Comparison of ENCODE assay signal across 8 mouse cellular contexts in genomic region chr12:99627898-99628231, GRCm38 (mm10).
DNase-seq lines count a peak whose midpoint lies in the region; ATAC-seq and TF ChIP-seq lines count a peak whose summit lies in the region.

No protein-coding gene starts in this region.

- H3K9me3 ChIP-seq in embryonic facial prominence, embryonic 15.5 days (replicated peaks): no peaks in the 10 kb centered on the region
- H3K9me3 ChIP-seq in heart, embryonic 16.5 days (replicated peaks; ENCODE audit: control insufficient read depth, low read length): no peaks in the 10 kb centered on the region
- H3K9me3 ChIP-seq in liver, embryonic 14.5 days (ENCODE audit: control insufficient read depth, low read length): no peaks in the 10 kb centered on the region
- H3K9me3 ChIP-seq in stomach, embryonic 14.5 days (ENCODE audit: control insufficient read depth, low read depth, low read length): no peaks in the 10 kb centered on the region

- H3K9ac ChIP-seq in embryonic facial prominence, embryonic 15.5 days: 0 out of 2 replicates have a peak overlapping the region, but pooled peaks have one; percentile 18
- H3K9ac ChIP-seq in heart, embryonic 16.5 days (ENCODE audit: low read length): peak overlapping the region; percentile 69
- no peak overlapping the region for H3K9ac ChIP-seq in liver, embryonic 14.5 days (replicated peaks)
- H3K9ac ChIP-seq in stomach, embryonic 14.5 days (replicated peaks; ENCODE audit: low read depth, low read length): peak overlapping the region; percentile 10; the same call in 1 of the 2 replicates

- no peak for TF ChIP-seq CTCF in bone marrow macrophage, adult 2 months (IDR thresholded peaks at IDR 0.05; ENCODE audit: low read depth, low read length)
- no peak for TF ChIP-seq CTCF in liver, embryonic 14.5 days (IDR thresholded peaks at IDR 0.05; ENCODE audit: low read depth)

- no peaks in the 10 kb centered on the region; the same call in 1 of the 2 replicates for H3K27me3 ChIP-seq in embryonic facial prominence, embryonic 15.5 days
- H3K27me3 ChIP-seq in heart, embryonic 16.5 days (ENCODE audit: control insufficient read depth, insufficient read depth, low read length): no peaks in the 10 kb centered on the region
- H3K27me3 ChIP-seq in liver, embryonic 14.5 days (ENCODE audit: control insufficient read depth, insufficient read depth, low read length): peaks cover 19% of the 10 kb centered on the region
- no peaks in the 10 kb centered on the region for H3K27me3 ChIP-seq in stomach, embryonic 14.5 days (ENCODE audit: control insufficient read depth, insufficient read depth, low read length)

- H3K4me2 ChIP-seq in embryonic facial prominence, embryonic 15.5 days (replicated peaks): peak overlapping the region; percentile 86
- H3K4me2 ChIP-seq in heart, embryonic 16.5 days (ENCODE audit: low read depth, low read length): peak overlapping the region; percentile 81
- peak overlapping the region; percentile 58 for H3K4me2 ChIP-seq in liver, embryonic 14.5 days (ENCODE audit: low read depth)
- H3K4me2 ChIP-seq in stomach, embryonic 14.5 days (replicated peaks; ENCODE audit: low read depth, low read length): peak overlapping the region; percentile 69

- H3K27ac ChIP-seq in bone marrow macrophage, adult 2 months (ENCODE audit: insufficient read depth, low read depth, low read length): peak overlapping the region; percentile 59
- H3K27ac ChIP-seq in embryonic facial prominence, embryonic 15.5 days (replicated peaks): no peak overlapping the region
- no peak overlapping the region for H3K27ac ChIP-seq in heart, embryonic 16.5 days (ENCODE audit: low read length)
- no peak overlapping the region for H3K27ac ChIP-seq in liver, embryonic 14.5 days
- no peak overlapping the region for H3K27ac ChIP-seq in stomach, embryonic 14.5 days (ENCODE audit: low read length)

- H3K4me3 ChIP-seq in bone marrow macrophage, adult 2 months (ENCODE audit: insufficient read depth, low read length): peak overlapping the region; percentile 71
- H3K4me3 ChIP-seq in embryonic facial prominence, embryonic 15.5 days (replicated peaks): peak overlapping the region; percentile 58
- peak overlapping the region; percentile 85 for H3K4me3 ChIP-seq in heart, embryonic 16.5 days (ENCODE audit: low read length)
- peak overlapping the region; percentile 45 to 54 for H3K4me3 ChIP-seq in liver, embryonic 14.5 days (ENCODE audit: insufficient read depth in 1 of 2, low read depth in 2 of 2, low read length in 2 of 2)
- H3K4me3 ChIP-seq in stomach, embryonic 14.5 days (ENCODE audit: low read depth, low read length): peak overlapping the region; percentile 65

- no peak for TF ChIP-seq POLR2A in bone marrow macrophage, adult 2 months (IDR thresholded peaks at IDR 0.05; ENCODE audit: borderline replicate concordance, low read depth, low read length)

- DNase-seq in CD4-positive helper T cell, adult 2 months (ENCODE audit: low read depth, low spot score): peak; percentile 96
- DNase-seq in kidney, postnatal 36 days: peak; percentile 84 to 94
- peak; percentile 28 to 45 (median 37) for DNase-seq in liver, embryonic 14.5 days (ENCODE audit: low read depth in 3 of 3, low spot score in 3 of 3)
- peak; percentile 79 to 92 for DNase-seq in natural killer cell, adult 2 months (ENCODE audit: low spot score in 2 of 2)

- TF ChIP-seq EP300 in liver, embryonic 14.5 days (IDR thresholded peaks at IDR 0.05; ENCODE audit: low read depth): no peak

- WGBS in embryonic facial prominence, embryonic 15.5 days: 0% methylated on average over 30 of the region's 30 CpGs
- under 1% methylated on average over 27 of the region's 30 CpGs for WGBS in heart, embryonic 16.5 days
- under 1% methylated on average over 29 of the region's 30 CpGs for WGBS in liver, embryonic 14.5 days (ENCODE audit: insufficient replicate concordance)
- WGBS in stomach, embryonic 14.5 days: 0% methylated on average over 26 of the region's 30 CpGs

- H3K4me1 ChIP-seq in bone marrow macrophage, adult 2 months (ENCODE audit: control insufficient read depth, insufficient read depth, low read length): peaks cover 16% of the 10 kb centered on the region
- H3K4me1 ChIP-seq in embryonic facial prominence, embryonic 15.5 days: peaks cover 6% of the 10 kb centered on the region; the same call in 1 of the 2 replicates
- peaks cover 5% of the 10 kb centered on the region for H3K4me1 ChIP-seq in heart, embryonic 16.5 days (ENCODE audit: control insufficient read depth, insufficient read depth, low read length)
- H3K4me1 ChIP-seq in liver, embryonic 14.5 days (replicated peaks; ENCODE audit: control insufficient read depth in 2 of 2, insufficient read depth in 2 of 2, low read length in 1 of 2): no peaks in the 10 kb centered on the region
- H3K4me1 ChIP-seq in stomach, embryonic 14.5 days (ENCODE audit: control insufficient read depth, insufficient read depth, low read length): 0 out of 2 replicates have a peak, but pooled peaks cover 5% of the 10 kb centered on the region

- no peaks in the 10 kb centered on the region for H3K36me3 ChIP-seq in embryonic facial prominence, embryonic 15.5 days
- no peaks in the 10 kb centered on the region for H3K36me3 ChIP-seq in heart, embryonic 16.5 days (ENCODE audit: control insufficient read depth, insufficient read depth)
- no peaks in the 10 kb centered on the region for H3K36me3 ChIP-seq in liver, embryonic 14.5 days (replicated peaks; ENCODE audit: control insufficient read depth, insufficient read depth, low read depth)
- no peaks in the 10 kb centered on the region for H3K36me3 ChIP-seq in stomach, embryonic 14.5 days (ENCODE audit: control insufficient read depth, insufficient read depth, low read length)

- peak; percentile 90 for ATAC-seq in embryonic facial prominence, embryonic 15.5 days (ENCODE audit: insufficient number of reproducible peaks, low FRiP score, low TSS enrichment, low read depth)
- ATAC-seq in heart, embryonic 16.5 days (replicated peaks; ENCODE audit: extremely low read depth, insufficient read depth, low FRiP score): peak; percentile 88
- ATAC-seq in liver, embryonic 14.5 days (ENCODE audit: insufficient read depth): peak; percentile 86
- ATAC-seq in stomach, embryonic 14.5 days (ENCODE audit: insufficient number of reproducible peaks, insufficient read depth, low FRiP score, low read depth): peak; percentile 90

Comparison
In these comparisons a context has a peak if more than half of its experiments do, and no peak if none do; other contexts are left out.
1. DNase-seq: peak in every context shown above with its lines; median percentile 96 in CD4-positive helper T cell, adult 2 months; 89 in kidney, postnatal 36 days; 86 in natural killer cell, adult 2 months; 37 in liver, embryonic 14.5 days.